Mouse (Mus musculus) kidney, adult 18-20 months (tissue): ENCODE measurements around the gene Art3.
A peak's percentile ranks its signal among the peaks of the same experiment; 100 is the strongest.
"Not testable (repeated sequence)": the region's sequence is repeated elsewhere in the genome, so short reads cannot be mapped to it uniquely, and the experiment has no call there.

Source experiments
- DNase-seq: peaks from one replicate; pipeline ENCODE4 v3.0.0; 2021

Art3 gene

GRCm38 (mm10) chr5:92340606-92341005, 9.0 kb downstream of the Art3 start:
- no peak for DNase-seq

GRCm38 (mm10) chr5:92345006-92345405, 13.4 kb downstream of the Art3 start:
- DNase-seq, result no peak

- DNase-seq, result peak; percentile 70
Measured at GRCm38 (mm10) chr5:92348794-92349413, 17.3 kb downstream of the Art3 start, which contains the start of gene Cxcl10. TSS of gene Cxcl10 (minus strand) at chr5:92348889.

- DNase-seq, result no peak
Measured at GRCm38 (mm10) chr5:92349731-92350130, 18.1 kb downstream of the Art3 start.

- not testable (repeated sequence) for DNase-seq
Measured at GRCm38 (mm10) chr5:92352716-92353115, 21.1 kb downstream of the Art3 start.

- peak; percentile 61 for DNase-seq
Measured at GRCm38 (mm10) chr5:92353517-92353916, 21.9 kb downstream of the Art3 start.

- no peak for DNase-seq
Measured at GRCm38 (mm10) chr5:92358033-92358432, 26.4 kb downstream of the Art3 start.

GRCm38 (mm10) chr5:92358767-92359455, 27.3 kb downstream of the Art3 start:
- no peak for DNase-seq

GRCm38 (mm10) chr5:92363179-92363578, 31.6 kb downstream of the Art3 start:
- DNase-seq, result no peak

GRCm38 (mm10) chr5:92364011-92364410, 32.4 kb downstream of the Art3 start:
- DNase-seq, result no peak

GRCm38 (mm10) chr5:92365146-92365705, 33.6 kb downstream of the Art3 start:
- peak; percentile 37 for DNase-seq

- no peak for DNase-seq
Measured at GRCm38 (mm10) chr5:92366565-92366964, 34.9 kb downstream of the Art3 start.

GRCm38 (mm10) chr5:92368392-92368791, 36.8 kb downstream of the Art3 start:
- DNase-seq, result no peak

GRCm38 (mm10) chr5:92369151-92369994, 37.7 kb downstream of the Art3 start:
- DNase-seq, result no peak

GRCm38 (mm10) chr5:92370392-92370791, 38.8 kb downstream of the Art3 start:
- no peak for DNase-seq

GRCm38 (mm10) chr5:92370891-92371290, 39.3 kb downstream of the Art3 start:
- no peak for DNase-seq

- peak; percentile 29 for DNase-seq
Measured at GRCm38 (mm10) chr5:92371361-92371976, 39.8 kb downstream of the Art3 start.

GRCm38 (mm10) chr5:92372605-92373004, 41.0 kb downstream of the Art3 start:
- no peak for DNase-seq

GRCm38 (mm10) chr5:92374721-92375142, 43.1 kb downstream of the Art3 start:
- peak; percentile 50 for DNase-seq

- DNase-seq, result no peak
Measured at GRCm38 (mm10) chr5:92375368-92375767, 43.7 kb downstream of the Art3 start.

GRCm38 (mm10) chr5:92376795-92377405, 45.3 kb downstream of the Art3 start:
- no peak for DNase-seq
